Mouse (Mus musculus): Measurements from ENCODE around the gene Atp6ap1.
A peak's percentile ranks its signal among the peaks of the same experiment; 100 is the strongest.

Atp6ap1 gene

DNA sequence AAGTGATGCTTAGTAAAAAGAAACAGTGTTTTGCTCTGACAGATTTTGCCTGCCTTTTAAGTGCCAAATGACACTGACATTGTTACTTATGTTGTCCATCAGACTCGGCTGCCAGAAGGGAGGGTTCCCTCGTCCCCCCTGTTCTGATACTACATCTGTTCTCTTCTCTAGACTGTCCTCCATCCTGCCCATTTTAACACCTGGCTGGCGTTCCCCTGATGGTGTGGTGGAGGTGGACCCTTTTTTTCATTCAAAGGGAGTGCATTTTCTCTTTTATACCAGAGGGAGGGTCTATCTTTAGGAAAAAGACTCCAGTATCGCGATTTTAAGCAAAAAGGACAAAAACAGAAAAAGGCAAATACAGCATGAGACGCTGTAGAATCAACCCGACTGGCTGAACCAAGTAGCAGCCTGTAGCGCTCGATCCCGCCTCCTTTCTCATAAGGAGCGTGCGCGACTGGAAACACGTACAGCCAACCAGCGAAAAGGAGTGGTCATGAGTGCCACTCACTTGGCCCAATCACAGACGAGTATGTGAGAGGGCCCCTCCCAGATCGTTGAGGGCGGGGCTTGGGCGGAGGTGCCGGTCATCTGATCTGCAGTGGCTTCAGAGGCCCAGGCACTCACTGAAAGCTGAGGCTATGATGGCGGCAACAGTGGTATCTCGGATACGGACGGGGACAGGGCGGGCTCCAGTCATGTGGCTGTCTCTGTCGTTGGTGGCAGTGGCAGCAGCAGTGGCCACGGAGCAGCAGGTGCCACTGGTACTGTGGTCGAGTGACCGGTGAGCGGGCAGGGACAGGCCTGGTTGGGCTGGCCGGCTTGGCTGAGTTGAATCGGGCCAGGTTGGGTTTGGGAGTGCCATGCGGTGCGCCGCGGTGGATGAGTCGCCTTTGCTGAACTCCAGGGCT, at the start of gene Atp6ap1:
Gene Atp6ap1 (plus strand): TSS at position 560 of the 911 bp plus-strand sequence.
- peak; percentile 95 for DNase-seq (ENCODE audit: low read depth, low spot score)

DNA sequence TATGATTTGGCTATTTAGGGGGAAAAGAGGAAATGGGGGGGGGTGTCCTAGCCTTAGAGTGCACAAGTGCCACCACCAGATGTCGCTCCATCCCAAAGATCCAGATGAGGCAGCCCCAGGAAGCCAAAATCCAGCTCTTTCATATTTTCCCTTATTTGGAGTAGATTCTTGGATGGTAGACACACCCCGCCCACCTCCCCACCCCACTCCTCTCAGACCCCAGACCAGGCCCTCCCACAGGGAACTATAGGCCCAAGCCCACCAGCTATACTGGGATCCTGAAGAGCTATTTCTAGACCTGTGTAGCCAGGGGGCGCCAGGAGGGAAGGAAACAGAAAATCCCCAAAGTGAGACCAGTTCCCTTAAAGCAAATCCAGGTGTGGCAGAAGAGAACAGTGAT, 48.2 kb upstream of the Atp6ap1 start:
- peak; percentile 64 for DNase-seq (ENCODE audit: low read depth, low spot score)

DNA sequence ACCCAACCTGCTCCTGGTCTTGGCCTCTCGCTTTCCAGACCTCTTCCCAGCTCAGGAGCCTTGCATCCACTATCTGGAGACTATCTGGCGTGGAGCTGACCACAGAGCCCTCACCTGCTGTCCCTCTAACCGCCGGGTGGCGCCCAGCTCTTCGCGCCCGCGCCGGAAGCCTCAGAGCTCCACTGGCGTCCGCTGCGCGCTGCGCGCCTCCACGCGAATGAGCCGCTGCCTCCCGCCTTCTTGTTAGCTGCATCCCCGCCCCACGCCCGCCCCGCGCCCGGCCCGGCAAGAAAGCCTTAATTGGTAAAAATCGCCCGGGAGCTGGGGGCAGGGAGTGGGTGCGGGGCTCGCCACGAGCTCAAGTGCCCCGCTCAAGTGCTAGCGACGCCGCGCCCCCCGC, 47.3 kb upstream of the Atp6ap1 start, which contains the start of gene Flna:
Gene Flna (minus strand): TSS at position 206 of the 400 bp plus-strand sequence.
- DNase-seq (ENCODE audit: low read depth, low spot score): peak; percentile 78

DNA sequence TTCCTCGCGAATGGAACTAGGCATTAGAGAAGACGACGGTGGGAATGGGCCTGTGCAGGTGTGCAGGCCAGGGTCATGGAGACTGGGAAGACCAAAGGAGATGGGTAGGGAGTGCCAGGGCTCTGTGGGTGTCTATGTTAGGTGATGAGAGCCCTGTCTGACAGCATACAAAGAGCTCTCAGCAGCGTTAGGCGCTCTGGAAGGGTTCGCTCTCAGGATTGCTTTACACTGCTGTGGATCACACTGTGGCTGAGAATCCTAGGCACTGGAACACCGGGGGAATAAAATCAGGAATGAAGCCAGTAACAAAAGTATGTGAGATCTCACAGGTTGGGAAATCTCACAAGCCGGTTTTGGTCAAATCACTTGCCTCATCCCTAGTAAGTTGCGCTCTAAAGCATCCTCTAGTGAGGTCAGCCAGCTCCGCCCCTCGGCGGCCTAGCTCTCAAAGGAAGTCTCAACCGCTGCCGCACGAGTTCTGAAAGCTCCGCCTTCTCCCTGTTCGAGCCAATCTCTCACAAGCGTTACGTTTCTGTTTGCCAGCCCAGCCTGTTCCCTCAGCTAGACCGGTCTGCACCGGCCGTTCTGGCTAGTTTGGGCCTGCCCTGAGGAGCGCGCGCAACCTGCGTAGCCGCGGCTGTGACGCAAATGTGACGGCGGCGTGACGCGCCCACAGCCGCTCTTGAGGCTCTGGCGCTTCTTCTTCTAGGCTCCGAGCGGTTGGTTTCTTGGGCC, 42.6 kb upstream of the Atp6ap1 start, which contains the start of gene Emd:
Gene Emd (plus strand): TSS at position 535 of the 735 bp plus-strand sequence.
- peak; percentile 96 for DNase-seq (ENCODE audit: low read depth, low spot score)

DNA sequence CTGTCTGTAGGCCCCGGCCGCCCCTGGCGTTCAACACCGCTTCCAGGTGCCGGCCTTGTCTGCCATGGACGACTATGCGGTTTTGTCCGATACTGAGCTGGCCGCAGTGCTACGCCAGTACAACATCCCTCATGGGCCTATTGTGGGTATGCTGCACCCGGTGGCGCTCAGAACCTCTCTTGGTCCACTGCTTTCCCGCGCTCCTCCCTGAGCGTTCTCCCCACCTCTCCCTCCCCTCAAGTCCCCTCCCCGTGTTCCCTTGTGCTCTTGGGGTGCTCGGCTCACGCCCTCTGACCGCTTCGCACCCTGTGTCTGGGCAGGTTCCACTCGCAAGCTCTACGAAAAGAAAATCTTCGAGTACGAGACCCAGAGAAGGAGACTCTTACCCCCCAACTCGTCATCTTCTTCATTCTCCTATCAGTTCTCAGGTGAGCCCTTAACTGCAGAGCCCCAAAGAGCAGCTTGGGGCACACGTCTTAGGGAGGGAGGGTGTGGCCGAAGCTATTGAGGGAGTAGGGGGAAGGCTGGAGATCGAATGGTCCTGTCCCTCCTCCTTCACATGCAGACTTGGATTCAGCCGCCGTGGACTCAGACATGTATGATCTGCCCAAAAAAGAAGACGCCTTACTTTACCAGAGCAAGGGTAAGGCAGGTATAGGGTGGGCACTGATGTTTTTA, 41.9 kb upstream of the Atp6ap1 start:
- peak; percentile 36 for DNase-seq (ENCODE audit: low read depth, low spot score)

DNA sequence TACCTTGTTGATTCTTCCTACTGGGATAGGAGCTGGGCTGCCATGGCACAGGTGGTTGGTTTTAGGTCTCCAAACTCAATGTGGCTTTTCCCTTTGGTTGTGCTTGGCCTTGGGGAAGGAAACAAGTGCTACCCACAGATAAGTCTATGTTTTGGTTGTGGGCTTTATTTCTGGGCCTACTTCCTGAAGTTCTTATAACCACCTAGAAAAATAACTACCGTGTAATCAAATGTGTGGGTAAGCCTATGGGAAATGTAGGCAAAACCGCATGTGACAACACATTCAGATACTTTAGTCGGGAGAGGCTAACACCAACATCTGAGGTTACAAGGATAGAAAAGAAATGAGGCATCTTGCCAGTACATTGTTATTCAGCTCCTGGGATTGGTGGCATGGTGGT, 39.2 kb upstream of the Atp6ap1 start:
- DNase-seq (ENCODE audit: low read depth, low spot score): no peak

DNA sequence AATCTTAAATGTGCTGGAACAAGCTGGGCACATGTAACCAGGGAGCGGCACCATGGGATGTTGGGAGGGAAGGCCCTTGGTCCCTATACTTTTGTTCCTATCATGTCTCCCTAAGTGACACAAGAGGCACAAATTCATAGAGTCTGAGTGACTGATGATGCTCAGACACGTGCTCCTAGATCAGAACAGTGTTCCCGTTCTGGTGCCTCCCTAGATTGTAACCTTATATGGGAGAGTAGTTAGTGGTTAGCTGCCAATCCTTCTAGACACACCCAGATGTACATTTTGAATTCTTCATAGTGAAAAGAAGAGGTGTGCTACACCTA, 27.2 kb upstream of the Atp6ap1 start:
- DNase-seq (ENCODE audit: low read depth, low spot score): no peak

DNA sequence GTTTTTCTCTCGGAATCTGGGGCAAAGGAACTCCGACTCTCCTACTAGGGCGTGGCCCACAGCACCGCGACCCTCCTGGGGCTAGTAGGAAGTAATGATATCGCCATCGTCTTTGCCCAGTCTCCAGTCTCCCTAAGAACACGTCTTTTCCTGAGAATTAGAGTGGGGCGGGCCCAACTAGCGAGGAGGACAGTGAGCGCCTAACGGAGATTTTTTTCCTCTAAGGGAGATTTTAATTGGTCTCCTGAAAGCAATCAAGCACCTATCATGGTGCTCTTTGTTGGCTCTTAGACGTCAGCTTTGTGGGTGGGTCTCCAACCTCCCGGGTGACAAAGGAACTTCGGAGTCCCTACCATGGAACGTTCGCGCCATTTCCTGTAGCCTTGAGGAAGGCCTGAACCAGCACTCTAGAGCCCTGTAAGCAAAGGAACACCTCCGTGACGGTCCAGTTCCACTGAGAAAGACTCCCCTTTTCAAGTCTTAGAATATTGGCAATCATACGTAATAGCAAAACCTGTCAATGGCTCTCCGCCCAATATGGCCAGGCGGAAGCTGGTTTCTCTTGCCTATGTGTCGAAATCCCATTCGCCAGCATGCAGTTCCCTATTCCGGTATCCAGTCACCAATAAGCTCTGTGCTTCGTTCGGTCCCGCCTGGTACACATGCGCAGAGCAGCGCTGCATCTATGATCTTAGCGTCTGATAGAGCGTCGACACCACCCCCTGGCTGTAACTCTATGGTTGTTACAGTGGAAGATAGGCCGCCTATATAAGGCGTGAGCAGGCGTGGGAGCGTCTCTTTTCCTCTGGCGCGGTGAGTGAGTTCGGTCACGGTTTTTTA, 26.6 kb upstream of the Atp6ap1 start, which contains the start of gene Rpl10:
Gene Rpl10 (plus strand): TSS at position 751 of the 840 bp plus-strand sequence.
- DNase-seq (ENCODE audit: low read depth, low spot score): peak; percentile 98

DNA sequence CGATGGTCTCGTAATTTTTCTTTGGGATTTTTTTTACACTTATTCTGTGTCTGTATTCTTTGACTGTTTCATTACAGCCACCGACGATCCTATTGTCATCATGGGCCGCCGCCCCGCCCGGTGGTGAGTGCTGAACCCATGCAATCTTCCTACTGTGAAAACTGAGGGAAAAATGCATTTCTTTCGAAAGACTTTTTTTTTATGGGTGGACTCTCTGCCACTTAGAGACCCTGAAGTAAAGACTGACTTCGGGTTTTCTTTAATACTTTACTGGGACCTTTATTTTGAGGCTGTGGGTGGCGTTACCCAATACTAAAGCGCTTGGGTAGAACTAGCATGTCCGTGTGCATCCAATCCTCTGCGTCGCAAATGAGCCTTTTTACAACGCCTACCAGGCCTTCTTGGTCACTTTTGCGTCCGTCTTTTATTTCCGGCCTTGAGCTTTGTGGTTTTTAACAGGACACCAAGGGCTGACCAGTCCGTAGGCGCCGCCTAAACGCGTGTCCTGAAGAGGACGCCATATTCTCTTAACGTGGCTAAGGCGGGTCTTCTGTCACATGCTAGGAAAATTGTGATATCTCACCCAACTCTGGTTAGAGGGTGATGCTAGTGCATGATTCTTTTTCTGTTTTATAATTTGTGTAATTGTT, 25.9 kb upstream of the Atp6ap1 start:
- DNase-seq (ENCODE audit: low read depth, low spot score): peak; percentile 59

DNA sequence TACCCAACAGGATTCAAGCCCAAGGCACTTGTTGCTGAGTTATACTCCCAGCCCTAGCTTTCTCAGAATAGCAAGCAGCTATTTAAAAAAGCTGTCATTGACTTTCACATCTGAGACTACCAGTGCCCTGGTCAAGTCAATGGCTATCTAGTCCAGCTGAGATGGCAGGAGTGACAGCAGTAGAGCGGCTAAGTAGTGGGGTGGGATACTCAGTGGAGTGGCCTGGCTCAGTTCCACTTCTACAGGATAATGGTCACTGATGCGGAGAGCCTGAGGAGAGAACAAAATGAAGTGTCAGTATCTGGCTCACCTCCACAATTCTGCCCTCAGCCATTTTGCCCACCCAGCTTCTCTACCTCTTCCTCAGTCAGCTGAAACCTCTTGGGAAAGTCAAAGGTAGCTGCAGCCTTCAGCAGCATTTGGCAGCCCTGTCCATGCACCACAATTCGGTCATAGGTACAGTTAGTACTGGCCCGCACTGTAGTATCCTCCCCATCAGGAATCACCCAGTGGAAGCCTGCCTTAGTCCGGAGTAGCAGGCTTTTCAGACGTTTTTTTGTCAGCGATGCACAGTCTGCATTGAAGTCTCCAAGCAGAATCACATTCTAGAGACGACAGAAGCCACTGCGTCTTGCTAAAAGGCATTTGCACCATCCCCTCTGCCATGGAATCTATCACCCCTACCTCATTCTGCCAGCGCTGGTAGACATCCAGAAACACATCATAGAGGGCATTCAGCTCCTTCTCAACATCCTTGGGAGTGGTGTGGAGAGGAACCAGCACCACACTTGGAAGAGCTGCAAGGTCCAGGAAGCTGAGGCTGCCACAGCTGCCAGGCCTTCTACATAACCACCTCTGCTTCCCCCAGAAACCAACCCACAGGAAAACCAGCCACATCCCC, 23.2 kb upstream of the Atp6ap1 start:
- DNase-seq (ENCODE audit: low read depth, low spot score): no peak

DNA sequence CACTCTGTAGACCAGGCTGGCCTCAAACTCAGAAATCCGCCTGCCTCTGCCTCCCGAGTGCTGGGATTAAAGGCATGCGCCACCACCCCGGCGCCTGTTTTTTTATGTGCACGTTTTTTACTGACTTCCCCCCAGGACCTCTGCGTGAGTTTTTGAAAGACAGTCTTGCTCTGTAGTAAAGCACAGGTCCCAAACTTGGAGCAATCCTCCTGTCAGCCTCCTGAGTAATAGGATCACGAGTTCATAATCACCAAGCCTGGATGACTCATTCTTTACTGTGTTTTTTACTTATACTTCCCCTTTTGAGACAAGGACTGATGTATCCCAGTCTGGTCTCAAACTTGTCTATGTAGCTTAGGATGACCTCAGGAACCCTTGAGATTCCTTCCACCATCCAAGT, 19.0 kb upstream of the Atp6ap1 start:
- DNase-seq (ENCODE audit: low read depth, low spot score): no peak

DNA sequence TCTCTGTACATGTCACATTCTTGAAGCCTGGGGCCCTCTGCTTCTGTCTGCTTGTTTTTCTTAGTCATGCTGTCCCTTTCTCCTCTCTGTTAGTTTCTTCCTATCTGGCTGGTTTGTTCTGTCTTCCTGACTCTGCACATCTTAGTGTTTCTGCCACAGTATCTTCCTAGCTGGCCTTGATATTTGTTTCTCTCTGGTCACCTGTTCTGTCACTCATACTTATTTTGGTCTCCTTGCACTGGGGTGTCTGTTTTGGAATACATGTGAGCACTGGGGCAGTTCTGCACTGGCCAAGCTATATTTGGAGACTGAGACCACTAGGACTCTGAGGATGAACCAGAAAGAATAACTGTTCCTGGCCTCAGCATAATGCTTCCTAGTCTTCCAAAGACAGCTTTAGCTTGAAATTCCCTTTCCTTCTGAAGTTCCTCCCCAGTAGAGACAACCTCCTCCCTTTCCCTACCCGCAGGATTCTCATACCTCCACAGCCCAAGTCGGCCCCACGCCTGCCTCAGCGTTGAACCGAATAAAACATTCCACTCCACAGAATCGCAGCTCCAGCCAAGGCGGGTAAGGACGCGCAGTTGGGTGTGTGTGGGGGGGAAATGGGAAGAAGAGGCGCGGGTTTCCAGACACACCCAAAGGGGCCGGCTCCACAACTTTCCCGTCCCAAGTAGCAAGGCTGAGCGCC, 15.7 kb upstream of the Atp6ap1 start:
- DNase-seq (ENCODE audit: low read depth, low spot score): no peak

DNA sequence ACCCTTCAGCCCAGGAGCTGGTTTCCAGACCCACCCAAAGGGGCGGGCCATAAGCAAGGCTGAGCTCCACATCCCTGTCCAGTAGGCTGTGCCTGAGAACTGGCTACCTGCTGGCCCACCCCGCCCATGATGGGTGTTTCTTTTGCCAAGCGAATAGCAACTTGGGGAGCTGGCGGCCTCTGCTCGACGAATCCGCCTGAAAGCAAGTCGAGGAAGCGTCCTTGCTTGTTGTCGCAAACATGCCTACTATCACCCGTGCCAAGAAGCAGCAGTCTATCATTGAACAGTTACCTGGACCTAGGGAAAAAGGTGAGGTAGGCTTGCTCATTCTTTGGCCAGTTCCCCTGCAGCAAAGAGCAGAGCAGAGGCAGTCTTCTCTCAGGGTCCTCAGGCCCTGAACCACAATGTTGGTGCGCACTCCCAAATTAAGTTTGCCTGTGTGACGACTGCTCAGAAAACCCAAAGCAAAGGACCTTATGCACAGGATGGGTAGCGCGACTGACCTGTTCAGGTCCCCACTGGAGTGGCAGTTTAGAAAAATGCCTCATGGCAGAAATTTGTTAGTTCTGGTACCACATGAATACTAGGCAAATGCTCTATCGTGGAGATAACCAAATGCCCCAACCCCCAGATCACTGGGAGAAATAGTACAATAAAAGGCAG, 15.0 kb upstream of the Atp6ap1 start, which contains the start of the genes Taz and Dnase1l1:
Gene Taz (plus strand): TSS at position 181 of the 663 bp plus-strand sequence.
Gene Dnase1l1 (minus strand): TSS at position 606 of the 663 bp plus-strand sequence.
- peak; percentile 80 for DNase-seq (ENCODE audit: low read depth, low spot score)

DNA sequence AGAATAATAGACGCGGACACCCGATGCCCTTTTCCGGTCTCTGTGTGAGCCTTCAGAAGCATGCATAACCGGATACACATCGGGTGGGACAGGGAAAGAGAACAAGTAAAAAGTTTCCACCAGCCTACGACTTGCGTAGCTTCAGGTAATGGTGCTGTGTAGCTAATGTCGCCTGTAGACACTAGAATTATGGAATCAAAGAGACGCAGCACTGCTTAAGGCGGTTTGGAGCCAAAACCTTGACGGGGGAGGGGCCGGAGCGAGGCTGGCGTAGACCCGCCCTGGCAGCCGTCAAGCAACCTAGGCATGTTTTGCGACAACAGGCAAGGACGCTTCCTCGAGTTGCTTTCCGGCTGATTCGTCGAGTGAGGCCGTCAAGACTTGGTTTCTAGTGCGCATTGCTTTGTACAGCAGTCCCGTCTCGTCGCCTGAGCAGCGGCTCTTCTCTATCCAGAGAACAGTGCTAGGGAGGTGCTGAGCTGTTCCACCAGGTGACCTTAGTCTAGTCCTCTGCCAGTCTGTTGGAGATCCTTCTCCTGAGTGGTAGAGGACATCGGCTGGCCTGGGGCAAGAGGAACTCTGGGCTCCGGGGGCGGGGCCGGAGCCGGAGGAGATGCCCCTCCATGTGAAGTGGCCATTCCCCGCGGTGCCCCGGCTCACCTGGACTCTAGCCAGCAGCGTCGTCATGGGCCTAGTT, 14.4 kb upstream of the Atp6ap1 start:
- DNase-seq (ENCODE audit: low read depth, low spot score): peak; percentile 91

DNA sequence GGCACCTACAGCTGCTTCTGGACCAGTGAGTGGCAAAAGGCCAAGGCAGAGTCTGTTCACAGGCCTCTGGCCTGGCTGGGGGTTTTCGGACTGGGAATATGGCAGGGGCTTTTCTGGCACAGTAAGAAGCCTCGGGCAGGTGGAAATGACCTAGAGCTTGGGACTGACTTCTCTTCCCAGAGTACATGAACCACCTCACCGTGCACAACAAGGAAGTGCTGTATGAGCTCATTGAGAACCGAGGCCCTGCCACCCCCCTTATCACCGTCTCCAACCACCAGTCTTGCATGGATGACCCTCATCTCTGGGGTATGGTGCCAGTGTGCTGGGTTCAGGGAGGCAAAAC, 13.8 kb upstream of the Atp6ap1 start:
- no peak for DNase-seq (ENCODE audit: low read depth, low spot score)

DNA sequence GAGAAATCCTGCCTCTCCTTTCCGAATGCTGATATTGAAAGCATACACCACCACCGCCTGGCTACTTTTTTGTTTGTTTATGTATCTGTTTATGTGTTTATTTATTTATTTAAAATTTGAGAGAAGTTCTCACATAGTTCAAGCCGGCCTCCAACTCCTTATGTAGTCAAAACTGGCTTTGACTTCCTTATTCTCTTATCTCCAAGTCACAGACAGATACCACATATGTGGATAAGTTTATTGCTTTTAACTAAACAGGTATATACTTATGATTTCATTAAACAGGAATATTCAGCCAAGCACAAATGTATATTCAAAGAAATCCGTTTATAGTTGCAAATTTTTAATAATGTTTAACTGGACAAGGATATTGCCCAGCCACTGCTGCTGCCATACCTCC, 3.5 kb upstream of the Atp6ap1 start:
- DNase-seq (ENCODE audit: low read depth, low spot score): no peak

DNA sequence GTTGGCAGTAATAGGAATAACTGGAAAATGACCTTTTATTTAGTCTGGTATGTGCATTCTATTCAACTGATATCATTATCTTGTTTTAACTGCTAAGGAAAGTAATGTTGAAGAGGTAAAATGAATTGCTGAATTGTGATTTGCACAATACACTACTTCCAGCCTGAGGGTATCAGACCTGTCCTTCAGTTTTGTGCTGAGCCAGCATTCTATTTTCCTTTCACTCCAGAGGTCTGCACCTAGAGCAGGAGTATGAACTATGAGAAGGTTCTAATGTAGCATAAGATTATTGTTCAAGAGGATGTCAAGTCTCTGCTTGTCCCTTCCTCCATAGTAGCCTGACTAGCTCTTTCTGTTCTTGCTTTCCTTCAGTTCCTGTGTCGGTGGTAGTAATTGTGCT, 1.5 kb downstream of the Atp6ap1 start:
- DNase-seq (ENCODE audit: low read depth, low spot score): no peak

DNA sequence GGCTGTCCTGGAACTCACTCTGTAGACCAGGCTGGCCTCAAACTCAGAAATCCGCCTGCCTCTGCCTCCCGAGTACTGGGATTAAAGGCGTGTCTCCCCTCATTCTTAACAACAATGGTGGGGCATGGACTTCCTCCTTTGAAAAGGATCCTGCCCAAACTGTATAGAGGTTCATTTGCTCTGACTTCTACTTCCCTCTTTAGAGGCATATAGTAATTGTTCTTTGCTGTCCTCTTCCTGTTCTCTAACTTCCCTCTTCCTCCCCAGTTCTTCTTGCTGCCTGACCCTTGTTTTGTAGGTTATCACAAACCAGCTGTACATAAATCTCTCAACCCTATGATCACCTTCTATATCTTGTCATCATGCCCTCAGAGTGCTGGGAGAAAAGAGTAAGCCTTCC, 2.8 kb downstream of the Atp6ap1 start:
- no peak for DNase-seq (ENCODE audit: low read depth, low spot score)

Measured in CD4-positive helper T cell, adult 2 months (primary cell).